In the genomic region with DNA sequence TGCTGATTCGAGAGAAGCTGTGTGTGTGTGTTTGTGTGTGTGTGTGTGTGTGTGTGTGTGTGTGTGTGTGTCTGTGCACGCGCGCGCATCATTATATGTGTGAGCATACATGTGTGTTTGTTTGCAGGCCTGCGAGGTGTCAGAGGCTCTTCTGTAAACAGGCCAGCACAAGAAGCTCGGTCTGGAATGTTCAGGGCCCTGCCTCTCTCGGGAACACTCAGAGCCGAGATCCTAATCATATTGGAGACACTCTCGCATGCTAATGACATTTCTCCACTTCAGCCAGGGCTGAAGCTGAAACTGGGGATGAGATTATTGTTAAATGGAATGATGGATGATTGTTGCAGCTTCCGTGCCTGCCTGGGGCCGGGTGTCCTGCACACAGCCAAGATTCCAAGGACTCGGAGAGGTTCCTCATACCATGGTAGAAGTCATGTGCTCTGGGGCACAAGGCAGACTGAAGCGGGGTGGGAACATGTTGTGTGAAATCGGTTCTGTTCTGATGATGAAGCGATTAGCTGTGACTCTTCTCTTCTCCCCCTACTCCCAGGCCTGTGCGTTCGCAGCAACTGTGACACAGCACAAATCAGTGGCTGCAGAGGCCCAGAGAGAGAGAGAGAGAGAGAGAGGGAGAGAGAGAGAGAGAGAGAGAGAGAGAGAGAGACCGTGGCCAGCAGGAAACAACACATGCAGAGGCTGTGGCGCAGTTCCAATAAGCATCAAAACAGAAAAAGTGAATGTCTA, we compare ENCODE assay signal across 11 mouse cellular contexts.
DNase-seq lines count a peak whose midpoint lies in the region; ATAC-seq and TF ChIP-seq lines count a peak whose summit lies in the region.
"Had no signal": no experiment of that assay in that cellular context is flagged by ENCODE, and none has a peak within 500 bp of the region (broad histone marks: within the 10 kb centered on the region; RNA-seq: fewer than 3 reads in every experiment).

No protein-coding gene starts in this region.

- H3K4me2 ChIP-seq in heart, embryonic 16.5 days (ENCODE audit: low read depth, low read length): no peak overlapping the region
- H3K4me2 ChIP-seq in midbrain, embryonic 11.5 days: no peak overlapping the region
- H3K4me2 ChIP-seq: embryonic facial prominence, embryonic 12.5 days; limb, embryonic 13.5 days had no signal

- H3K9ac ChIP-seq in heart, embryonic 16.5 days (ENCODE audit: low read length): no peak overlapping the region
- H3K9ac ChIP-seq in midbrain, embryonic 11.5 days (ENCODE audit: low read length): no peak overlapping the region
- H3K9ac ChIP-seq: embryonic facial prominence, embryonic 12.5 days; limb, embryonic 13.5 days had no signal

- no peaks in the 10 kb centered on the region for H3K36me3 ChIP-seq in heart, embryonic 16.5 days (ENCODE audit: control insufficient read depth, insufficient read depth)
- no peaks in the 10 kb centered on the region for H3K36me3 ChIP-seq in midbrain, embryonic 11.5 days (ENCODE audit: control insufficient read depth, insufficient read depth, low read length)
- H3K36me3 ChIP-seq: embryonic facial prominence, embryonic 12.5 days; limb, embryonic 13.5 days had no signal

- 0 out of 2 replicates have a peak, but pooled peaks cover 3% of the 10 kb centered on the region for H3K4me1 ChIP-seq in heart, embryonic 16.5 days (ENCODE audit: control insufficient read depth, insufficient read depth, low read length)
- H3K4me1 ChIP-seq in midbrain, embryonic 11.5 days (ENCODE audit: control insufficient read depth, insufficient read depth, low read length): no peaks in the 10 kb centered on the region
- H3K4me1 ChIP-seq: embryonic facial prominence, embryonic 12.5 days; limb, embryonic 13.5 days had no signal

- no peak overlapping the region for H3K4me3 ChIP-seq in heart, embryonic 16.5 days (ENCODE audit: low read length)
- no peak overlapping the region for H3K4me3 ChIP-seq in midbrain, embryonic 11.5 days (ENCODE audit: low read depth, low read length)
- H3K4me3 ChIP-seq: embryonic facial prominence, embryonic 12.5 days; limb, embryonic 13.5 days had no signal

- H3K27me3 ChIP-seq in heart, embryonic 16.5 days (ENCODE audit: control insufficient read depth, insufficient read depth, low read length): no peaks in the 10 kb centered on the region
- H3K27me3 ChIP-seq in midbrain, embryonic 11.5 days (ENCODE audit: control insufficient read depth, insufficient read depth, low read length): no peaks in the 10 kb centered on the region
- H3K27me3 ChIP-seq: embryonic facial prominence, embryonic 12.5 days; limb, embryonic 13.5 days had no signal

- H3K27ac ChIP-seq in heart, embryonic 16.5 days (ENCODE audit: low read length): no peak overlapping the region
- H3K27ac ChIP-seq in midbrain, embryonic 11.5 days (ENCODE audit: low read depth, low read length): no peak overlapping the region; the same call in 1 of the 2 replicates
- H3K27ac ChIP-seq: embryonic facial prominence, embryonic 12.5 days; limb, embryonic 13.5 days had no signal

- WGBS in heart, embryonic 16.5 days: 48% methylated on average over 20 of the region's 20 CpGs
- WGBS in midbrain, embryonic 11.5 days: 77% methylated on average over 20 of the region's 20 CpGs

- peak; percentile 34; the same call in 1 of the 2 replicates for ATAC-seq in heart, embryonic 16.5 days (replicated peaks; ENCODE audit: extremely low read depth, insufficient read depth, low FRiP score)
- peak; percentile 66 for ATAC-seq in midbrain, embryonic 11.5 days (ENCODE audit: low FRiP score)
- ATAC-seq in megakaryocyte, adult 5-6 weeks (ENCODE audit: poor library complexity, severe bottlenecking): no peak
- ATAC-seq: Patski had no signal

- DNase-seq in kidney, adult 18-20 months: peak; percentile 5
- no peak for DNase-seq in kidney, adult 8-10 months
- DNase-seq in brain, embryonic 14.5 days (ENCODE audit: low read depth): peak; percentile 59
- no peak for DNase-seq in midbrain, embryonic 11.5 days (ENCODE audit: low spot score, missing footprints)
- DNase-seq in spleen, postnatal 4 days (ENCODE audit: low spot score in 2 of 2): no peak
- DNase-seq in thymus, postnatal 0 days (ENCODE audit: low spot score): no peak

- TF ChIP-seq CTCF in brain, embryonic 14.5 days (IDR thresholded peaks at IDR 0.05; ENCODE audit: borderline replicate concordance, extremely low read depth, insufficient read depth, insufficient read length): no peak

- H3K9me3 ChIP-seq in heart, embryonic 16.5 days (replicated peaks; ENCODE audit: control insufficient read depth, low read length): no peaks in the 10 kb centered on the region
- H3K9me3 ChIP-seq in midbrain, embryonic 11.5 days (ENCODE audit: control insufficient read depth, low read length): no peaks in the 10 kb centered on the region
- H3K9me3 ChIP-seq: embryonic facial prominence, embryonic 12.5 days; limb, embryonic 13.5 days had no signal

- no peak for TF ChIP-seq POLR2A in brain, embryonic 14.5 days (IDR thresholded peaks at IDR 0.05; ENCODE audit: borderline replicate concordance, extremely low read depth, insufficient read depth, insufficient read length, poor library complexity, severe bottlenecking)

Comparison
In these comparisons a context has a peak if more than half of its experiments do, and no peak if none do; other contexts are left out.
1. DNase-seq: peak in kidney, adult 18-20 months (single experiment) and brain, embryonic 14.5 days (single experiment); none in kidney, adult 8-10 months (0 of 2), midbrain, embryonic 11.5 days (single experiment), spleen, postnatal 4 days (0 of 2) and thymus, postnatal 0 days (single experiment).